Mouse (Mus musculus): ENCODE results near the gene Ptprm. TPM values are rescaled to one million over a fixed set of nuclear protein-coding genes. Genes with fewer than 3 reads are reported as not detected.
A peak's percentile ranks its signal among the peaks of the same experiment; 100 is the strongest.

Ptprm gene
- polyA plus RNA-seq, 1 experiment from 2014 or later, result 31.4 TPM

- DNase-seq (ENCODE audit: low spot score) (no peak), ATAC-seq (ENCODE audit: low FRiP score) (no peak)
- 41% methylated on average over 4 of the region's 4 CpGs for WGBS
- Histone ChIP-seq H3K4me2 (replicated peaks) (no peak overlapping the region), H3K9me3 (ENCODE audit: control insufficient read depth, low read length) (no peaks in the 10 kb centered on the region), H3K4me3 (replicated peaks; ENCODE audit: low read length) (no peak overlapping the region), H3K27me3 (ENCODE audit: control insufficient read depth, insufficient read depth, low read length) (no peaks in the 10 kb centered on the region), H3K9ac (no peak overlapping the region), H3K4me1 (replicated peaks; ENCODE audit: control insufficient read depth, insufficient read depth, low read length) (peaks cover 14% of the 10 kb centered on the region; the same call in 1 of the 2 replicates), H3K27ac (no peak overlapping the region), H3K36me3 (replicated peaks; ENCODE audit: control insufficient read depth, insufficient read depth) (no peaks in the 10 kb centered on the region)
Observed at GRCm38 (mm10) chr17:67302569-67302968, 51.7 kb downstream of the Ptprm start.

- no peaks in the 10 kb centered on the region for H3K36me3 ChIP-seq (replicated peaks; ENCODE audit: control insufficient read depth, insufficient read depth)
- H3K9ac ChIP-seq, result no peak overlapping the region
- H3K27me3 ChIP-seq (ENCODE audit: control insufficient read depth, insufficient read depth, low read length), result no peaks in the 10 kb centered on the region
- no peak overlapping the region for H3K4me3 ChIP-seq (replicated peaks; ENCODE audit: low read length)
- H3K9me3 ChIP-seq (ENCODE audit: control insufficient read depth, low read length), result no peaks in the 10 kb centered on the region
- H3K4me2 ChIP-seq (replicated peaks), result no peak overlapping the region
- DNase-seq (ENCODE audit: low spot score) (no peak), ATAC-seq (ENCODE audit: low FRiP score) (no peak)
- H3K27ac ChIP-seq, result no peak overlapping the region
- WGBS, result 85% methylated on average over 4 of the region's 4 CpGs
- H3K4me1 ChIP-seq (replicated peaks; ENCODE audit: control insufficient read depth, insufficient read depth, low read length), result peaks cover 14% of the 10 kb centered on the region; the same call in 1 of the 2 replicates
Observed at GRCm38 (mm10) chr17:67302074-67302473, 52.2 kb downstream of the Ptprm start.

GRCm38 (mm10) chr17:67301367-67301766 is 52.9 kb downstream of the Ptprm start:
- no peak overlapping the region for H3K4me2 ChIP-seq (replicated peaks)
- no peak overlapping the region for H3K9ac ChIP-seq
- ATAC-seq (ENCODE audit: low FRiP score) (no peak), DNase-seq (ENCODE audit: low spot score) (no peak)
- no peak overlapping the region for H3K4me3 ChIP-seq (replicated peaks; ENCODE audit: low read length)
- H3K4me1 ChIP-seq (replicated peaks; ENCODE audit: control insufficient read depth, insufficient read depth, low read length), result peaks cover 14% of the 10 kb centered on the region; the same call in 1 of the 2 replicates
- 97% methylated on average over 4 of the region's 4 CpGs for WGBS
- no peaks in the 10 kb centered on the region for H3K9me3 ChIP-seq (ENCODE audit: control insufficient read depth, low read length)
- H3K27me3 ChIP-seq (ENCODE audit: control insufficient read depth, insufficient read depth, low read length), result no peaks in the 10 kb centered on the region
- H3K27ac ChIP-seq, result no peak overlapping the region
- H3K36me3 ChIP-seq (replicated peaks; ENCODE audit: control insufficient read depth, insufficient read depth), result no peaks in the 10 kb centered on the region

- peaks cover 10% of the 10 kb centered on the region; the same call in 1 of the 2 replicates for H3K4me1 ChIP-seq (replicated peaks; ENCODE audit: control insufficient read depth, insufficient read depth, low read length)
- H3K36me3 ChIP-seq (replicated peaks; ENCODE audit: control insufficient read depth, insufficient read depth), result no peaks in the 10 kb centered on the region
- H3K4me3 ChIP-seq (replicated peaks; ENCODE audit: low read length), result no peak overlapping the region
- H3K27ac ChIP-seq, result no peak overlapping the region
- H3K27me3 ChIP-seq (ENCODE audit: control insufficient read depth, insufficient read depth, low read length), result no peaks in the 10 kb centered on the region
- no peaks in the 10 kb centered on the region for H3K9me3 ChIP-seq (ENCODE audit: control insufficient read depth, low read length)
- no peak overlapping the region for H3K4me2 ChIP-seq (replicated peaks)
- H3K9ac ChIP-seq, result no peak overlapping the region
- 85% methylated on average over 9 of the region's 9 CpGs for WGBS
- DNase-seq (ENCODE audit: low spot score) (no peak), ATAC-seq (ENCODE audit: low FRiP score) (no peak)
Observed at GRCm38 (mm10) chr17:67298269-67298798, 55.9 kb downstream of the Ptprm start.

- Histone ChIP-seq H3K4me3 (replicated peaks; ENCODE audit: low read length) (no peak overlapping the region), H3K4me1 (replicated peaks; ENCODE audit: control insufficient read depth, insufficient read depth, low read length) (no peaks in the 10 kb centered on the region), H3K4me2 (replicated peaks) (no peak overlapping the region), H3K27ac (no peak overlapping the region), H3K9me3 (ENCODE audit: control insufficient read depth, low read length) (no peaks in the 10 kb centered on the region), H3K9ac (no peak overlapping the region), H3K27me3 (ENCODE audit: control insufficient read depth, insufficient read depth, low read length) (no peaks in the 10 kb centered on the region), H3K36me3 (replicated peaks; ENCODE audit: control insufficient read depth, insufficient read depth) (no peaks in the 10 kb centered on the region)
- 85% methylated on average over 13 of the region's 13 CpGs for WGBS
- ATAC-seq (ENCODE audit: low FRiP score) (no peak), DNase-seq (ENCODE audit: low spot score) (no peak)
Observed at GRCm38 (mm10) chr17:67296604-67297595, 57.4 kb downstream of the Ptprm start.

- Histone ChIP-seq H3K4me1 (replicated peaks; ENCODE audit: control insufficient read depth, insufficient read depth, low read length) (no peaks in the 10 kb centered on the region; the same call in 1 of the 2 replicates), H3K4me3 (replicated peaks; ENCODE audit: low read length) (no peak overlapping the region), H3K36me3 (replicated peaks; ENCODE audit: control insufficient read depth, insufficient read depth) (no peaks in the 10 kb centered on the region), H3K9me3 (ENCODE audit: control insufficient read depth, low read length) (no peaks in the 10 kb centered on the region), H3K4me2 (replicated peaks) (peak overlapping the region; percentile 33), H3K27ac (no peak overlapping the region), H3K9ac (no peak overlapping the region), H3K27me3 (ENCODE audit: control insufficient read depth, insufficient read depth, low read length) (no peaks in the 10 kb centered on the region)
- ATAC-seq (ENCODE audit: low FRiP score) (peak; percentile 86), DNase-seq (ENCODE audit: low spot score) (peak; percentile 46)
- 21% methylated on average over 16 of the region's 16 CpGs for WGBS
Observed at GRCm38 (mm10) chr17:67290662-67291240, 63.5 kb downstream of the Ptprm start.

GRCm38 (mm10) chr17:67287501-67287900 is 66.8 kb downstream of the Ptprm start:
- no peak for DNase-seq (ENCODE audit: low spot score)
- H3K4me2 ChIP-seq (replicated peaks), result no peak overlapping the region
- WGBS, result 77% methylated on average over 3 of the region's 3 CpGs
- no peak for ATAC-seq (ENCODE audit: low FRiP score)
- H3K9me3 ChIP-seq (ENCODE audit: control insufficient read depth, low read length), result no peaks in the 10 kb centered on the region
- H3K4me3 ChIP-seq (replicated peaks; ENCODE audit: low read length), result no peak overlapping the region
- H3K27me3 ChIP-seq (ENCODE audit: control insufficient read depth, insufficient read depth, low read length), result no peaks in the 10 kb centered on the region
- no peak overlapping the region for H3K9ac ChIP-seq
- H3K36me3 ChIP-seq (replicated peaks; ENCODE audit: control insufficient read depth, insufficient read depth), result no peaks in the 10 kb centered on the region
- no peak overlapping the region for H3K27ac ChIP-seq
- no peaks in the 10 kb centered on the region; the same call in 1 of the 2 replicates for H3K4me1 ChIP-seq (replicated peaks; ENCODE audit: control insufficient read depth, insufficient read depth, low read length)

- Histone ChIP-seq H3K27me3 (ENCODE audit: control insufficient read depth, insufficient read depth, low read length) (no peaks in the 10 kb centered on the region), H3K4me1 (replicated peaks; ENCODE audit: control insufficient read depth, insufficient read depth, low read length) (no peaks in the 10 kb centered on the region), H3K4me3 (replicated peaks; ENCODE audit: low read length) (no peak overlapping the region), H3K27ac (no peak overlapping the region), H3K9me3 (ENCODE audit: control insufficient read depth, low read length) (no peaks in the 10 kb centered on the region), H3K4me2 (replicated peaks) (no peak overlapping the region), H3K36me3 (replicated peaks; ENCODE audit: control insufficient read depth, insufficient read depth) (no peaks in the 10 kb centered on the region), H3K9ac (no peak overlapping the region)
- ATAC-seq (ENCODE audit: low FRiP score) (no peak), DNase-seq (ENCODE audit: low spot score) (no peak)
- 67% methylated on average over 13 of the region's 13 CpGs for WGBS
Observed at GRCm38 (mm10) chr17:67281640-67282170, 72.6 kb downstream of the Ptprm start.
